Mouse (Mus musculus): Measurements from ENCODE around the gene Slc5a7.

The Slc5a7 gene

GRCm38 (mm10) chr17:54298934-54299333 lies at the start of gene Slc5a7:
Gene Slc5a7 (minus strand): TSS chr17:54299034.
- no peak for DNase-seq (ENCODE audit: low spot score in 2 of 2)

- no peak for DNase-seq (ENCODE audit: low spot score in 2 of 2)
Observed at GRCm38 (mm10) chr17:54347672-54348071, 48.8 kb upstream of the Slc5a7 start.

- peak in 1 of 2 experiments; percentile 8 for DNase-seq (ENCODE audit: low spot score in 2 of 2)
Observed at GRCm38 (mm10) chr17:54343395-54343794, 44.6 kb upstream of the Slc5a7 start.

- DNase-seq (ENCODE audit: low spot score in 2 of 2), result peak in 1 of 2 experiments; percentile 8
Observed at GRCm38 (mm10) chr17:54298232-54298924, 456 bp downstream of the Slc5a7 start.

- DNase-seq (ENCODE audit: low spot score in 2 of 2), result no peak
Observed at GRCm38 (mm10) chr17:54250783-54251182, 48.1 kb downstream of the Slc5a7 start.

GRCm38 (mm10) chr17:54243650-54244300 lies 55.1 kb downstream of the Slc5a7 start:
- DNase-seq (ENCODE audit: low spot score in 2 of 2), result no peak

- no peak for DNase-seq (ENCODE audit: low spot score in 2 of 2)
Observed at GRCm38 (mm10) chr17:54239435-54239834, 59.4 kb downstream of the Slc5a7 start.

Data from cerebellum, postnatal 4 days (tissue).